Mouse (Mus musculus): ENCODE measurements around the gene Gatad2b. TPM values are rescaled to one million over a fixed set of nuclear protein-coding genes. Genes with fewer than 3 reads are reported as not detected.
"Not testable (repeated sequence)": the region's sequence is repeated elsewhere in the genome, so short reads cannot be mapped to it uniquely, and the experiment has no call there.

Gatad2b gene
- 10.5 and 10.8 TPM in 2 replicates for polyA plus RNA-seq (2015; fragmentation: Nextera tagmentation; extraction: Ambion mirVana)

DNA sequence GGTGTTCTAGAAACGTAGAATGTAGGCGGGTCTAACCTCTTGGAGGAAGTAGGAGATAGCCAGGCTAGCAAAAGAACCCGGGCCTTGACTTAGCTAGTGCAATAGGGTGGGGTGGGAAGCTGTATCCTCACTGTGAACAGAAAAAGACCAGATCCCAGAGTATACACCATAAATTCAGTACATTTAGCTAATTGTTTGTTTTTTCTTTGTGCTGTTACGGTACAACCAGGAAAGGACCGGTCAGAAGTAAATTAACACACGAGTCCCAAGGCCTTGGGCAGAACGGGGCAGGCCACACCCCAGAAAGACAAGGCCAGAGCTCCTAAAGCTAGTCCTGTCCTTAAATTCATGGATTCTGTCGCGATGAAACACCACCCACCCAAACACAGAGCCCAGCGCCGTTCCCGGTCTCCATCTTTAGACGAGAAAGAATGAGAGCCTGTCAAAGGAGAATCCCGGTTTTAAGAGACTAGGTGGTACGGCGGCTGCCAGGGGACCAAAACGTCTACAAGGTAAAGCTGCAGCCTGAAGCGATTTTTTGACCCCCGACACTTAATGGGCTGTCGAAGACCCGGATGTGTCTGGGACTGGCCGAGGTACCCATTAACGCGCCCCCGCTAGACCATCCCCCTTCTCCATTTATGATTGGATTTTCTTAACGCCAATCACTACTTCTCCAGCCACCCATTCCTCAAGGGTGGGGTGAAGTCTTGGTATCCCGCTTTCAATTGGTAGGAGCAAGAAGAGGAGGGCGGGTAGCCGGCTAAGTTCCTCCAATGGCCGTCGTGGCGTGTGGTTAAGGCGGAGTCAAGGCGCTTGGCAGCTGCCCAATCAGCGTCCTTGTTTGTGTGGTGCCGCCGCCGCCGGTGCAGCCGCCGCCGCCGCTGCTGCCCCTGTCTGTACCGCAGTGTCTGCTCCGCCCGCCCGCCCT, at the start of gene Gatad2b:
Gatad2b (plus strand) TSS at position 834 of the 931 bp plus-strand sequence.
- Histone ChIP-seq H3K36me3 (no peaks in the 10 kb centered on the region), H3K4me2 (peak within 1 kb of the TSS; percentile 68), H3K4me1 (0 out of 2 replicates have a peak, but pooled peaks cover 11% of the 10 kb centered on the region), H3K4me3 (replicated peaks) (peak within 1 kb of the TSS; percentile 85), H3K27me3 (replicated peaks) (no peaks in the 10 kb centered on the region), H3K9me3 (no peaks in the 10 kb centered on the region), H3K9ac (peak within 1 kb of the TSS; percentile 81), H3K27ac (peak within 1 kb of the TSS; percentile 97)
- ATAC-seq (ENCODE audit: insufficient read depth, low FRiP score, low read depth) = peak; percentile 99
- WGBS = under 1% methylated on average over 44 of the region's 47 CpGs

DNA sequence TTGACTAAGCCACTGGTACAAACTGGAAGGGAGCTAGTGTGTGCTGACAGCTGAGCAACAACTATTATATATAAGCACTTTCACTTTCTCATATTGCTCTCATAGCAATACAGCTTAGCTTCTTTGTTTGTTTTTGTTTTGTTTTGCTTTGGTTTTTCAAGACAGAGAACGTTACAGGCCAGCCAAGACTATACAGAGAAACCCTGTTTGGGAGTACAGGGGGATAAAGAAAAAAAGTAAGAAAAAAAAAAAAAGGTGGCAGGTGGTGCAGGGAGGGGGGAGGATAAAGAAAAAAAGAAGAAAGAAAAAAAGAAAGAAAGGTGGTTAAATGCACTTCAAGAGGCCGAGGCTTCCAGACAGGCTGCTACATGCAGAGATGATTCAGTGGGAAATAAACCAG, 47.6 kb upstream of the Gatad2b start:
- Histone ChIP-seq H3K27ac (no peak overlapping the region), H3K4me2 (no peak overlapping the region), H3K36me3 (peaks cover 3% of the 10 kb centered on the region; the same call in 1 of the 2 replicates), H3K9me3 (no peaks in the 10 kb centered on the region), H3K4me1 (peaks cover 12% of the 10 kb centered on the region), H3K4me3 (replicated peaks) (no peak overlapping the region), H3K9ac (no peak overlapping the region), H3K27me3 (replicated peaks) (no peaks in the 10 kb centered on the region)
- no peak for ATAC-seq (ENCODE audit: insufficient read depth, low FRiP score, low read depth)
- 39% methylated on average over 2 of the region's 2 CpGs for WGBS

- peaks cover 13% of the 10 kb centered on the region; the same call in 1 of the 2 replicates for H3K36me3 ChIP-seq
- H3K9me3 ChIP-seq = no peaks in the 10 kb centered on the region
- under 1% methylated on average over 3 of the region's 3 CpGs for WGBS
- no peaks in the 10 kb centered on the region for H3K27me3 ChIP-seq (replicated peaks)
- H3K9ac ChIP-seq = no peak overlapping the region; the same call in 1 of the 2 replicates
- peak overlapping the region; percentile 88 for H3K4me2 ChIP-seq
- peak overlapping the region; percentile 94 for H3K27ac ChIP-seq
- no peak for ATAC-seq (ENCODE audit: insufficient read depth, low FRiP score, low read depth)
- H3K4me3 ChIP-seq (replicated peaks) = peak overlapping the region; percentile 81
- H3K4me1 ChIP-seq = peaks cover 9% of the 10 kb centered on the region
Measured at GRCm38 (mm10) chr3:90247630-90247959, 45.4 kb upstream of the Gatad2b start.

DNA sequence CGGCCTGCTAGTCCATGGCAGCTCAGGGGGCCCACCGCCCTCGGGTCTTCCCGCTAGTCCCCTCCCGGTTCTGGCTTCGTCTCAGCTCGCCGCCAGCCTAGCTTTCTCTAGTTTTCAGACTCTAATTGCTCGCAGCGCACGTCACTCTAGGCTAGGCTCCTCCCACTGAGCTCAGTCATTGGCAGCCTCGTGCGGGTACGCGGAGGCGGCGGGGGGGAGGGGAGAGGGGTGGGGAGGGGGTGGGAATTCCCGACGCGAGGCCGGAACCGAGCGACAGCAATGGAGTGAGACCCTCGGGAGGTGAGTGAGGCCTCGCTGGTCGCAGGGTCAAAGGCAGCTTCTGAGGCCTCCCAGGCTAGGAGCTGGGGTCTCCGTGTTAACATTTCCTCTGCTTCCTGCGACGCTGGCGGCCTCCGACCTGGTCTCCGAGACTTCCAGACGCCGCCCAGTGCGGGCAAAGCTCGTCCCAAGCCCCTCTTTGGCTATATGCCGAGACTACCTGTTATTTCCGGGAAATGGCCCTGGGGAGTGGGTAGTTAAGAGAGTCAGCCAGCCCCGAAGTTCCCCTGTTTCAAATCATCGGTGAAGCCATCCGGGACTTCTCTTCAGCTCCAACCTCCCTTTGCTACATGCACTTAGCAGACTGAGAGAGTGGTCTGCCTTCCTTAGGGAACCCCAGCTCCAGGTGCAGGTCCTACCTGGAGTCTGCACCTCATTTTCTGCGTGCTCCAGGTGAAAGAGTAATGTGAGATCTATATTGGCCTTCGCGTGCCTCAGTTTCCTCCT, 44.8 kb upstream of the Gatad2b start, which contains the start of gene Slc39a1:
Slc39a1 (plus strand) TSS at position 213 of the 786 bp plus-strand sequence.
- Histone ChIP-seq H3K4me3 (replicated peaks) (peak within 1 kb of the TSS; percentile 81), H3K36me3 (peaks cover 13% of the 10 kb centered on the region; the same call in 1 of the 2 replicates), H3K4me2 (peak within 1 kb of the TSS; percentile 88), H3K27me3 (replicated peaks) (no peaks in the 10 kb centered on the region), H3K9ac (peak within 1 kb of the TSS; percentile 88), H3K9me3 (no peaks in the 10 kb centered on the region), H3K27ac (peak within 1 kb of the TSS; percentile 94), H3K4me1 (peaks cover 9% of the 10 kb centered on the region)
- peak; percentile 94 for ATAC-seq (ENCODE audit: insufficient read depth, low FRiP score, low read depth)
- WGBS = under 1% methylated on average over 42 of the region's 44 CpGs

DNA sequence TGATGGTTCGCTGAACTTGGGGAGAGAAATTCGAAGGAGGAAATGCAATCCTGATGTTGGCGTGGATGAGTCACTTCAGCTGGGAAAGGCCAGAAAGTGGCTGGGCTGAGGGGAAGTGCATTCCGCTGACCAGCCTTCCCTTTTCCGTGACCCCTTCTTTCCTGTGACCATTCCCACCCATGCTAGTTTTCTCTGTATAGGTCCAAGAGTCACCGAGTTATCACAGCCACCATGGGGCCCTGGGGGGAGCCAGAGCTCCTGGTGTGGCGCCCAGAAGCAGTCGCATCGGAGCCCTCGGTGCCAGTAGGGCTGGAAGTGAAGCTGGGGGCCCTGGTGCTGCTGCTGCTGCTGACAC, 44.3 kb upstream of the Gatad2b start:
- Histone ChIP-seq H3K9ac (peak overlapping the region; percentile 88), H3K27me3 (replicated peaks) (no peaks in the 10 kb centered on the region), H3K36me3 (peaks cover 13% of the 10 kb centered on the region; the same call in 1 of the 2 replicates), H3K4me3 (replicated peaks) (peak overlapping the region; percentile 81), H3K4me1 (peaks cover 9% of the 10 kb centered on the region), H3K27ac (peak overlapping the region; percentile 94), H3K9me3 (no peaks in the 10 kb centered on the region), H3K4me2 (peak overlapping the region; percentile 88)
- no peak for ATAC-seq (ENCODE audit: insufficient read depth, low FRiP score, low read depth)
- under 1% methylated on average over 10 of the region's 10 CpGs for WGBS

- H3K4me2 ChIP-seq = no peak overlapping the region
- H3K9ac ChIP-seq = no peak overlapping the region
- H3K4me3 ChIP-seq (replicated peaks) = no peak overlapping the region
- no peak overlapping the region for H3K27ac ChIP-seq
- H3K4me1 ChIP-seq = peaks cover 17% of the 10 kb centered on the region
- H3K9me3 ChIP-seq = no peaks in the 10 kb centered on the region
- ATAC-seq (ENCODE audit: insufficient read depth, low FRiP score, low read depth) = no peak
- peaks cover 13% of the 10 kb centered on the region; the same call in 1 of the 2 replicates for H3K36me3 ChIP-seq
- WGBS = 86% methylated on average over 6 of the region's 6 CpGs
- H3K27me3 ChIP-seq (replicated peaks) = no peaks in the 10 kb centered on the region
Measured at GRCm38 (mm10) chr3:90250791-90251190, 42.2 kb upstream of the Gatad2b start.

- not testable (repeated sequence) for ATAC-seq (ENCODE audit: insufficient read depth, low FRiP score, low read depth); H3K27ac ChIP-seq; H3K4me2 ChIP-seq; H3K4me3 ChIP-seq (replicated peaks); H3K27me3 ChIP-seq (replicated peaks); H3K9me3 ChIP-seq; H3K9ac ChIP-seq
- Histone ChIP-seq H3K36me3 (peaks cover 13% of the 10 kb centered on the region; the same call in 1 of the 2 replicates), H3K4me1 (peaks cover 22% of the 10 kb centered on the region)
- 92% methylated on average over 10 of the region's 12 CpGs for WGBS
Measured at GRCm38 (mm10) chr3:90251731-90252226, 41.2 kb upstream of the Gatad2b start.

- not testable (repeated sequence) for H3K9ac ChIP-seq; H3K4me2 ChIP-seq; ATAC-seq (ENCODE audit: insufficient read depth, low FRiP score, low read depth); H3K9me3 ChIP-seq; H3K4me3 ChIP-seq (replicated peaks); H3K27me3 ChIP-seq (replicated peaks); H3K27ac ChIP-seq
- Histone ChIP-seq H3K4me1 (peaks cover 19% of the 10 kb centered on the region), H3K36me3 (peaks cover 13% of the 10 kb centered on the region; the same call in 1 of the 2 replicates)
- WGBS = 87% methylated on average over 2 of the region's 2 CpGs
Measured at GRCm38 (mm10) chr3:90252659-90253058, 40.3 kb upstream of the Gatad2b start.

GRCm38 (mm10) chr3:90253174-90253573, 39.8 kb upstream of the Gatad2b start:
- H3K4me2 ChIP-seq; H3K9ac ChIP-seq; H3K27me3 ChIP-seq (replicated peaks); H3K27ac ChIP-seq; H3K4me3 ChIP-seq (replicated peaks); H3K9me3 ChIP-seq; ATAC-seq (ENCODE audit: insufficient read depth, low FRiP score, low read depth): not testable (repeated sequence)
- H3K36me3 ChIP-seq = peaks cover 13% of the 10 kb centered on the region; the same call in 1 of the 2 replicates
- 74% methylated on average over 1 of the region's 1 CpGs for WGBS
- H3K4me1 ChIP-seq = peaks cover 18% of the 10 kb centered on the region

GRCm38 (mm10) chr3:90253653-90254418, 39.1 kb upstream of the Gatad2b start, which contains the start of gene Crtc2:
TSS of gene Crtc2 (plus strand) at chr3:90254163.
- peak within 1 kb of the TSS; percentile 75 for H3K4me2 ChIP-seq
- peaks cover 13% of the 10 kb centered on the region; the same call in 1 of the 2 replicates for H3K36me3 ChIP-seq
- WGBS = 2% methylated on average over 39 of the region's 40 CpGs
- peak within 1 kb of the TSS; percentile 97 for H3K4me3 ChIP-seq (replicated peaks)
- peak within 1 kb of the TSS; percentile 74 for H3K9ac ChIP-seq
- H3K4me1 ChIP-seq = peaks cover 18% of the 10 kb centered on the region
- H3K27ac ChIP-seq = peak within 1 kb of the TSS; percentile 90
- no peaks in the 10 kb centered on the region for H3K9me3 ChIP-seq
- peak; percentile 99 for ATAC-seq (ENCODE audit: insufficient read depth, low FRiP score, low read depth)
- no peaks in the 10 kb centered on the region for H3K27me3 ChIP-seq (replicated peaks)
